Mouse (Mus musculus) CH12.LX (cell line): ENCODE measurements around the gene Rfx4. TPM values are rescaled to one million over a fixed set of nuclear protein-coding genes. Genes with fewer than 3 reads are reported as not detected.

ENCODE experiments used
- DNase-seq: peaks from one replicate; pipeline ENCODE4 v3.0.0-alpha.2; 2013; ENCODE audit errors: extremely low read depth
- H3K27ac ChIP-seq: 2 replicates; pipeline ENCODE4 v1.5.1; 2012; ENCODE audit warnings: low read depth, mild to moderate bottlenecking, control low read depth, moderate library complexity; ENCODE audit not compliant: insufficient read depth
- H3K27me3 ChIP-seq: replicated peaks from 2 replicates; pipeline ENCODE3; 2012; ENCODE audit warnings: inconsistent platforms
- H3K36me3 ChIP-seq, 2 experiments: replicated peaks in 1 of 2; 2 replicates each; pipeline versions ENCODE3 to v1.6.1; 2012; ENCODE audit warnings: inconsistent platforms in 1 of 2, low read length in 1 of 2, mild to moderate bottlenecking in 1 of 2, mixed read lengths in 1 of 2, moderate library complexity in 1 of 2; ENCODE audit not compliant: control insufficient read depth in 1 of 2, insufficient read depth in 1 of 2
- H3K4me1 ChIP-seq, 2 experiments: 2 replicates each; pipeline ENCODE4 v1.6.1; 2012; ENCODE audit warnings: inconsistent platforms in 1 of 2, moderate library complexity in 1 of 2; ENCODE audit not compliant: insufficient read depth in 2 of 2, control insufficient read depth in 1 of 2
- H3K4me2 ChIP-seq: 2 replicates; pipeline ENCODE4 v1.6.1; 2012; ENCODE audit warnings: low read depth, mild to moderate bottlenecking, control low read depth; ENCODE audit not compliant: poor library complexity, insufficient read depth, severe bottlenecking
- H3K4me3 ChIP-seq, 3 experiments: fragments of 150-350 bp in 1 of 3; sonication (generic) in 1 of 3; replicated peaks in 1 of 3; 2 replicates each; pipeline versions ENCODE3 to v1.5.1; 2011 to 2012; ENCODE audit warnings: low read depth in 2 of 3, low read length in 2 of 3, mild to moderate bottlenecking in 2 of 3, moderate library complexity in 2 of 3, control low read depth in 1 of 3, improper control_type of control experiment in 1 of 3, inconsistent platforms in 1 of 3, mixed read lengths in 1 of 3; ENCODE audit not compliant: poor library complexity in 1 of 3
- H3K79me2 ChIP-seq: replicated peaks from 2 replicates; pipeline ENCODE4 v1.6.1; 2012; ENCODE audit warnings: mild to moderate bottlenecking, moderate library complexity; ENCODE audit not compliant: control insufficient read depth, poor library complexity, insufficient read depth, severe bottlenecking; ENCODE audit errors: extremely low read depth
- H3K9ac ChIP-seq: 2 replicates; pipeline ENCODE4 v1.6.1; 2012; ENCODE audit warnings: low read depth, mild to moderate bottlenecking, control low read depth, moderate library complexity; ENCODE audit not compliant: insufficient read depth
- H3K9me3 ChIP-seq: replicated peaks from 2 replicates; pipeline ENCODE3; 2012; ENCODE audit warnings: low read length, inconsistent platforms, mixed read lengths
- BHLHE40 ChIP-seq: IDR thresholded peaks from 2 replicates; pipeline ENCODE4 v1.6.1; 2011; ENCODE audit warnings: mild to moderate bottlenecking, low read depth, low read length, improper control_type of control experiment
- CHD1 ChIP-seq: IDR thresholded peaks from 2 replicates; pipeline ENCODE4 v1.6.1; 2012; ENCODE audit warnings: low read depth, low read length, improper control_type of control experiment, inconsistent platforms
- CTCF ChIP-seq, 2 experiments: IDR thresholded peaks in 1 of 2; conservative IDR thresholded peaks in 1 of 2; 2 replicates each; pipeline ENCODE4 v1.5.1; 2011 to 2012; ENCODE audit warnings: low read depth in 2 of 2, low read length in 2 of 2, improper control_type of control experiment in 1 of 2, inconsistent platforms in 1 of 2, mild to moderate bottlenecking in 1 of 2, moderate library complexity in 1 of 2
- E2F4 ChIP-seq: IDR thresholded peaks from 2 replicates; pipeline ENCODE4 v1.6.1; 2011; ENCODE audit warnings: low read depth, low read length, improper control_type of control experiment; ENCODE audit not compliant: insufficient replicate concordance
- ELF1 ChIP-seq: IDR thresholded peaks from 2 replicates; pipeline ENCODE4 v1.6.1; 2014; ENCODE audit warnings: low read depth, mild to moderate bottlenecking, inconsistent platforms, low read length, improper control_type of control experiment
- GABPA ChIP-seq: IDR thresholded peaks from 2 replicates; pipeline ENCODE4 v1.6.1; 2012; ENCODE audit warnings: low read depth, low read length, improper control_type of control experiment, inconsistent platforms; ENCODE audit not compliant: insufficient replicate concordance
- HCFC1 ChIP-seq: IDR thresholded peaks from 2 replicates; pipeline ENCODE4 v1.6.1; 2012; ENCODE audit warnings: low read depth, mild to moderate bottlenecking, inconsistent platforms, low read length, improper control_type of control experiment
- JUN ChIP-seq: IDR thresholded peaks from 2 replicates; pipeline ENCODE4 v1.6.1; 2011; ENCODE audit warnings: low read depth, mild to moderate bottlenecking, low read length, improper control_type of control experiment, moderate library complexity; ENCODE audit not compliant: insufficient read depth
- JUND ChIP-seq: conservative IDR thresholded peaks from 2 replicates; pipeline ENCODE4 v1.6.1; 2011; ENCODE audit warnings: low read depth, low read length, improper control_type of control experiment
- MAX ChIP-seq: IDR thresholded peaks from 2 replicates; pipeline ENCODE4 v1.6.1; 2011; ENCODE audit warnings: low read length, improper control_type of control experiment
- MAZ ChIP-seq: IDR thresholded peaks from 2 replicates; pipeline ENCODE4 v1.6.1; 2012; ENCODE audit warnings: low read depth, mild to moderate bottlenecking, inconsistent platforms, low read length, improper control_type of control experiment, moderate library complexity
- MEF2A ChIP-seq: IDR thresholded peaks from 2 replicates; pipeline ENCODE4 v1.6.1; 2014; ENCODE audit warnings: low read depth, mild to moderate bottlenecking, inconsistent platforms, low read length, improper control_type of control experiment, borderline replicate concordance
- NELFE ChIP-seq: IDR thresholded peaks from 2 replicates; pipeline ENCODE4 v1.6.1; 2011; ENCODE audit warnings: low read depth, low read length, improper control_type of control experiment
- NRF1 ChIP-seq: IDR thresholded peaks from 2 replicates; pipeline ENCODE4 v1.6.1; 2014; ENCODE audit warnings: low read depth, mild to moderate bottlenecking, inconsistent platforms, low read length, improper control_type of control experiment, moderate library complexity
- PAX5 ChIP-seq: IDR thresholded peaks from 2 replicates; pipeline ENCODE4 v1.6.1; 2012; ENCODE audit warnings: low read length, inconsistent platforms, mixed read lengths
- POLR2A ChIP-seq: IDR thresholded peaks from 2 replicates; pipeline ENCODE4 v1.6.1; 2011; ENCODE audit warnings: low read depth, mild to moderate bottlenecking, improper control_type of control experiment, low read length
- RAD21 ChIP-seq: IDR thresholded peaks from 2 replicates; pipeline ENCODE4 v1.6.1; 2011; ENCODE audit warnings: low read depth, mild to moderate bottlenecking, low read length, improper control_type of control experiment, moderate library complexity
- RCOR1 ChIP-seq: conservative IDR thresholded peaks from 2 replicates; pipeline ENCODE4 v1.6.1; 2012; ENCODE audit warnings: low read depth, mild to moderate bottlenecking, inconsistent platforms, low read length, improper control_type of control experiment
- UBTF ChIP-seq: IDR thresholded peaks from 2 replicates; pipeline ENCODE4 v1.6.1; 2012; ENCODE audit warnings: low read depth, mild to moderate bottlenecking, inconsistent platforms, low read length, improper control_type of control experiment, moderate library complexity
- USF2 ChIP-seq: conservative IDR thresholded peaks from 2 replicates; pipeline ENCODE4 v1.6.1; 2011; ENCODE audit warnings: low read depth, low read length, improper control_type of control experiment
- ZKSCAN1 ChIP-seq: IDR thresholded peaks from 2 replicates; pipeline ENCODE4 v1.6.1; 2012; ENCODE audit warnings: low read depth, inconsistent platforms, low read length, improper control_type of control experiment, borderline replicate concordance
- ZNF384 ChIP-seq: IDR thresholded peaks from 2 replicates; pipeline ENCODE4 v1.6.1; 2012; ENCODE audit warnings: low read depth, low read length, improper control_type of control experiment, inconsistent platforms
- dilution Hi-C: fragments of 300-500 bp; cut with MboI; formaldehyde crosslinking; loops from 2 replicates; pipeline ENCODE4 v1.14.3; 2020; ENCODE audit warnings: low sequenced_read_pairs; ENCODE audit not compliant: extremely low pct_unique_long_range_greater_than_20kb, extremely low pct_ligation_motif_present
- in situ Hi-C: fragments of 300-500 bp; cut with MboI; formaldehyde crosslinking; loops from 3 replicates; pipeline ENCODE4 v1.14.3; 2019; ENCODE audit warnings: low sequenced_read_pairs, low pct_ligation_motif_present, low pct_unique_long_range_greater_than_20kb, mixed read lengths
- polyA plus RNA-seq: library from polyadenylated mRNA; unstranded; fragments of >175 nt; gene quantifications from 2 replicates; pipeline ENCODE4 v1.2.1, GENCODE M21; 2012; ENCODE audit warnings: low read depth; ENCODE audit not compliant: insufficient read length
- total RNA-seq, 2 experiments: library from RNA; depleted of rRNA; stranded (reverse); fragments of 300-350 nt in 1 of 2; fragments of >200 nt in 1 of 2; gene quantifications; 2 replicates each; pipeline ENCODE4 v1.2.3; 2012 to 2014

Gene Rfx4
- total and polyA plus RNA-seq, 3 experiments: 0.04 TPM; not detected in 2

- H3K79me2 ChIP-seq: no peaks in the 10 kb centered on the region
- no peak overlapping the region for H3K4me3 ChIP-seq
- no peak overlapping the region for H3K9ac ChIP-seq
- TF ChIP-seq UBTF (no peak), E2F4 (no peak), PAX5 (no peak), CHD1 (no peak), ZKSCAN1 (no peak), ZNF384 (no peak), CTCF (conservative IDR thresholded peaks at IDR 0.05 in 1 of 2, IDR thresholded peaks at IDR 0.05 in 1 of 2; ENCODE audit: low read depth in 2 of 2, low read length in 2 of 2) (no peak), MEF2A (no peak), POLR2A (no peak), RAD21 (no peak), NRF1 (no peak), HCFC1 (no peak), MAX (no peak), JUN (no peak), MAZ (no peak), JUND (no peak)
- no peak for DNase-seq
- peaks cover 2% of the 10 kb centered on the region for H3K27me3 ChIP-seq
- in situ Hi-C loops (loop anchor here (10.0 kb wide), 1 partner anchor 206 kb away; no protein-coding TSS in a partner anchor), dilution Hi-C loops (no loop called here)
- H3K4me1 ChIP-seq: peaks cover 8 to 21% of the 10 kb centered on the region in 2 experiments; a peak in 3 of 4 replicates
- H3K27ac ChIP-seq: no peak overlapping the region
- no peaks in the 10 kb centered on the region for H3K36me3 ChIP-seq
- no peaks in the 10 kb centered on the region for H3K9me3 ChIP-seq
- H3K4me2 ChIP-seq: no peak overlapping the region
These were observed 83.1 kb downstream of the Rfx4 start for GRCm38 (mm10) chr10:84838850-84839473.

GRCm38 (mm10) chr10:84846638-84847037 is 90.8 kb downstream of the Rfx4 start:
- no peaks in the 10 kb centered on the region for H3K9me3 ChIP-seq
- H3K9ac ChIP-seq: no peak overlapping the region
- no peaks in the 10 kb centered on the region for H3K36me3 ChIP-seq
- no peaks in the 10 kb centered on the region for H3K4me1 ChIP-seq
- peaks cover 2% of the 10 kb centered on the region for H3K27me3 ChIP-seq
- no peak overlapping the region for H3K27ac ChIP-seq
- dilution Hi-C loops: no loop called here
- TF ChIP-seq PAX5 (no peak), USF2 (no peak), JUND (no peak), ELF1 (no peak), E2F4 (no peak), GABPA (no peak), RCOR1 (no peak), NELFE (no peak), BHLHE40 (no peak)
- TF ChIP-seq, all 38 proteins: peak for 0
- Histone ChIP-seq H3K4me3 (no peak overlapping the region), H3K4me2 (no peak overlapping the region), H3K79me2 (no peaks in the 10 kb centered on the region)
- in situ Hi-C loops: no loop called here
- no peak for DNase-seq
